Mouse (Mus musculus): ENCODE measurements around the gene Gm973. TPM values are rescaled to one million over a fixed set of nuclear protein-coding genes. Genes with fewer than 3 reads are reported as not detected.
A peak's percentile ranks its signal among the peaks of the same experiment; 100 is the strongest.

The Gm973 gene
- polyA plus RNA-seq, 1 experiment from 2014 or later = not detected

- WGBS (ENCODE audit: insufficient replicate concordance) = 53% methylated on average over 9 of the region's 9 CpGs
- H3K4me3 ChIP-seq = no peak overlapping the region
- ATAC-seq = no peak
Observed at GRCm38 (mm10) chr1:59595609-59596008, 79.5 kb downstream of the Gm973 start.

GRCm38 (mm10) chr1:59602531-59603416 is 86.7 kb downstream of the Gm973 start:
- Histone ChIP-seq H3K4me3 (no peak overlapping the region), H3K9ac (no peak overlapping the region), H3K27me3 (replicated peaks) (no peaks in the 10 kb centered on the region; the same call in 1 of the 2 replicates), H3K36me3 (no peaks in the 10 kb centered on the region), H3K9me3 (replicated peaks) (no peaks in the 10 kb centered on the region), H3K27ac (no peak overlapping the region), H3K4me2 (no peak overlapping the region), H3K4me1 (0 out of 2 replicates have a peak, but pooled peaks cover 3% of the 10 kb centered on the region)
- 50% methylated on average over 11 of the region's 11 CpGs for WGBS (ENCODE audit: insufficient replicate concordance)
- no peak for ATAC-seq

More at GRCm38 (mm10) chr1:59595609-59596008, 79.5 kb downstream of the Gm973 start:
- no peaks in the 10 kb centered on the region for H3K36me3 ChIP-seq
- H3K4me2 ChIP-seq = no peak overlapping the region
- H3K27ac ChIP-seq = no peak overlapping the region
- H3K4me1 ChIP-seq = peaks cover 12% of the 10 kb centered on the region; the same call in 1 of the 2 replicates
- no peak overlapping the region for H3K9ac ChIP-seq
- H3K27me3 ChIP-seq (replicated peaks) = peaks cover 36% of the 10 kb centered on the region
- H3K9me3 ChIP-seq (replicated peaks) = no peaks in the 10 kb centered on the region

- Histone ChIP-seq H3K4me3 (no peak overlapping the region), H3K9me3 (replicated peaks) (no peaks in the 10 kb centered on the region), H3K27me3 (replicated peaks) (no peaks in the 10 kb centered on the region; the same call in 1 of the 2 replicates), H3K9ac (no peak overlapping the region), H3K4me1 (0 out of 2 replicates have a peak, but pooled peaks cover 3% of the 10 kb centered on the region), H3K27ac (no peak overlapping the region), H3K4me2 (no peak overlapping the region), H3K36me3 (no peaks in the 10 kb centered on the region)
- ATAC-seq = no peak
- WGBS (ENCODE audit: insufficient replicate concordance) = 65% methylated on average over 2 of the region's 2 CpGs
Observed at GRCm38 (mm10) chr1:59603417-59603712, 87.3 kb downstream of the Gm973 start.

GRCm38 (mm10) chr1:59603893-59604292 is 87.8 kb downstream of the Gm973 start:
- 30% methylated on average over 11 of the region's 11 CpGs for WGBS (ENCODE audit: insufficient replicate concordance)
- H3K27ac ChIP-seq = no peak overlapping the region
- 0 out of 2 replicates have a peak, but pooled peaks cover 3% of the 10 kb centered on the region for H3K4me1 ChIP-seq
- H3K27me3 ChIP-seq (replicated peaks) = no peaks in the 10 kb centered on the region; the same call in 1 of the 2 replicates
- no peak overlapping the region for H3K4me3 ChIP-seq
- no peaks in the 10 kb centered on the region for H3K36me3 ChIP-seq
- 0 out of 2 replicates have a peak overlapping the region, but pooled peaks have one; percentile 14 for H3K4me2 ChIP-seq
- no peak for ATAC-seq
- no peak overlapping the region for H3K9ac ChIP-seq
- no peaks in the 10 kb centered on the region for H3K9me3 ChIP-seq (replicated peaks)

GRCm38 (mm10) chr1:59606479-59606878 is 90.4 kb downstream of the Gm973 start:
- Histone ChIP-seq H3K36me3 (no peaks in the 10 kb centered on the region), H3K27me3 (replicated peaks) (no peaks in the 10 kb centered on the region; the same call in 1 of the 2 replicates), H3K9ac (no peak overlapping the region), H3K4me1 (0 out of 2 replicates have a peak, but pooled peaks cover 3% of the 10 kb centered on the region), H3K27ac (no peak overlapping the region), H3K4me3 (no peak overlapping the region), H3K4me2 (no peak overlapping the region), H3K9me3 (replicated peaks) (no peaks in the 10 kb centered on the region)
- ATAC-seq = no peak
- 83% methylated on average over 13 of the region's 13 CpGs for WGBS (ENCODE audit: insufficient replicate concordance)

- 65% methylated on average over 7 of the region's 7 CpGs for WGBS (ENCODE audit: insufficient replicate concordance)
- Histone ChIP-seq H3K4me2 (no peak overlapping the region), H3K4me3 (no peak overlapping the region), H3K27me3 (replicated peaks) (no peaks in the 10 kb centered on the region; the same call in 1 of the 2 replicates), H3K9me3 (replicated peaks) (no peaks in the 10 kb centered on the region), H3K27ac (no peak overlapping the region), H3K4me1 (0 out of 2 replicates have a peak, but pooled peaks cover 3% of the 10 kb centered on the region), H3K9ac (no peak overlapping the region), H3K36me3 (no peaks in the 10 kb centered on the region)
- ATAC-seq = no peak
Observed at GRCm38 (mm10) chr1:59607071-59607470, 91.0 kb downstream of the Gm973 start.

GRCm38 (mm10) chr1:59608125-59608762 is 92.2 kb downstream of the Gm973 start:
- no peak for ATAC-seq
- no peaks in the 10 kb centered on the region for H3K9me3 ChIP-seq (replicated peaks)
- WGBS (ENCODE audit: insufficient replicate concordance) = 68% methylated on average over 7 of the region's 7 CpGs
- 0 out of 2 replicates have a peak, but pooled peaks cover 3% of the 10 kb centered on the region for H3K4me1 ChIP-seq
- no peak overlapping the region for H3K27ac ChIP-seq
- H3K4me3 ChIP-seq = no peak overlapping the region
- H3K9ac ChIP-seq = no peak overlapping the region
- H3K27me3 ChIP-seq (replicated peaks) = no peaks in the 10 kb centered on the region
- no peak overlapping the region for H3K4me2 ChIP-seq
- H3K36me3 ChIP-seq = no peaks in the 10 kb centered on the region

GRCm38 (mm10) chr1:59608920-59609319 is 92.9 kb downstream of the Gm973 start:
- no peaks in the 10 kb centered on the region for H3K36me3 ChIP-seq
- H3K27ac ChIP-seq = no peak overlapping the region

GRCm38 (mm10) chr1:59609458-59609857 is 93.4 kb downstream of the Gm973 start:
- no peaks in the 10 kb centered on the region for H3K9me3 ChIP-seq (replicated peaks)
- no peak overlapping the region for H3K9ac ChIP-seq
- no peak overlapping the region for H3K27ac ChIP-seq
- no peaks in the 10 kb centered on the region for H3K36me3 ChIP-seq
- no peaks in the 10 kb centered on the region for H3K4me1 ChIP-seq
- no peak overlapping the region for H3K4me2 ChIP-seq
- ATAC-seq = no peak
- no peak overlapping the region for H3K4me3 ChIP-seq
- 77% methylated on average over 4 of the region's 4 CpGs for WGBS (ENCODE audit: insufficient replicate concordance)
- H3K27me3 ChIP-seq (replicated peaks) = no peaks in the 10 kb centered on the region

More at GRCm38 (mm10) chr1:59608920-59609319, 92.9 kb downstream of the Gm973 start:
- 66% methylated on average over 5 of the region's 5 CpGs for WGBS (ENCODE audit: insufficient replicate concordance)
- Histone ChIP-seq H3K9ac (no peak overlapping the region), H3K4me1 (0 out of 2 replicates have a peak, but pooled peaks cover under 1% of the 10 kb centered on the region), H3K4me3 (no peak overlapping the region), H3K9me3 (replicated peaks) (no peaks in the 10 kb centered on the region), H3K4me2 (no peak overlapping the region), H3K27me3 (replicated peaks) (no peaks in the 10 kb centered on the region)
- ATAC-seq = no peak

GRCm38 (mm10) chr1:59609896-59610295 is 93.8 kb downstream of the Gm973 start:
- Histone ChIP-seq H3K9ac (no peak overlapping the region), H3K4me3 (no peak overlapping the region), H3K4me2 (no peak overlapping the region), H3K9me3 (replicated peaks) (no peaks in the 10 kb centered on the region), H3K27ac (no peak overlapping the region), H3K4me1 (no peaks in the 10 kb centered on the region), H3K27me3 (replicated peaks) (no peaks in the 10 kb centered on the region), H3K36me3 (no peaks in the 10 kb centered on the region)
- 74% methylated on average over 10 of the region's 10 CpGs for WGBS (ENCODE audit: insufficient replicate concordance)
- ATAC-seq = no peak

GRCm38 (mm10) chr1:59610929-59611328 is 94.9 kb downstream of the Gm973 start:
- no peaks in the 10 kb centered on the region for H3K4me1 ChIP-seq
- ATAC-seq = no peak
- no peaks in the 10 kb centered on the region for H3K36me3 ChIP-seq
- WGBS (ENCODE audit: insufficient replicate concordance) = 81% methylated on average over 3 of the region's 3 CpGs
- no peak overlapping the region for H3K9ac ChIP-seq
- H3K27me3 ChIP-seq (replicated peaks) = no peaks in the 10 kb centered on the region
- no peak overlapping the region for H3K4me3 ChIP-seq
- H3K27ac ChIP-seq = no peak overlapping the region
- no peaks in the 10 kb centered on the region for H3K9me3 ChIP-seq (replicated peaks)
- H3K4me2 ChIP-seq = no peak overlapping the region

- H3K9me3 ChIP-seq (replicated peaks) = no peaks in the 10 kb centered on the region
- H3K4me1 ChIP-seq = no peaks in the 10 kb centered on the region
- no peak overlapping the region for H3K27ac ChIP-seq
- no peaks in the 10 kb centered on the region for H3K36me3 ChIP-seq
- 39% methylated on average over 6 of the region's 6 CpGs for WGBS (ENCODE audit: insufficient replicate concordance)
- no peak overlapping the region for H3K4me3 ChIP-seq
- no peak; the same call in 1 of the 2 replicates for ATAC-seq
- no peak overlapping the region for H3K9ac ChIP-seq
- H3K27me3 ChIP-seq (replicated peaks) = no peaks in the 10 kb centered on the region
- no peak overlapping the region for H3K4me2 ChIP-seq
Observed at GRCm38 (mm10) chr1:59613795-59614194, 97.7 kb downstream of the Gm973 start.

Data from liver, embryonic 12.5 days (tissue).